Mouse (Mus musculus): ENCODE data around the gene Snd1. TPM values are rescaled to one million over a fixed set of nuclear protein-coding genes. Genes with fewer than 3 reads are reported as not detected.

Snd1 gene
- total RNA-seq (2012; rRNA removed) (288 and 377 TPM in 2 replicates), total RNA-seq (2014; rRNA removed) (80.1 and 83.7 TPM in 2 replicates), polyA plus RNA-seq (2012; ENCODE audit: insufficient read length, low read depth) (197 and 210 TPM in 2 replicates)

DNA sequence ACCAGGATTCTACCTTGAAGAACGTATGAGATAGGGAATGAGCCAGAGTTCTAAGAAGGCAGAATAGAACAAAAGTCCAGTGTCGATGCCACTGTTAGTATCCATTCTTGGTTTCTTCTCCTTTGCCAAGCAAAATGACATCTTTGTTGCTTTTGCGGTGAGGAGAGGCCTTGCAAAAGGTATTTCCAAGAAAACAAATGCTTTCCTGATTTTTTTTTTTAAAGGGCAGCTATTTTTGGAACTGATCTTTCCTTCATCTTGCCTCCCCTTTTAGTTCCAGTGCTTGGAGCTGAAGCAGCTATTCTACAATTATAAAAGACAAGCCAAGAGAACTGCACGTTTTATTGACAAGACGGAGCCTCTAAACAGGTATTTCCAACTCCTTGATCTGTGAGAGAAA lies at the start of gene Snd1:
Snd1 (plus strand) TSS at position 301 of the 400 bp plus-strand sequence.
- H3K36me3 ChIP-seq (replicated peaks in 1 of 2; ENCODE audit: control insufficient read depth in 1 of 2, insufficient read depth in 1 of 2, low read length in 1 of 2), result no peaks in the 10 kb centered on the region
- no peaks in the 10 kb centered on the region for H3K9me3 ChIP-seq (replicated peaks; ENCODE audit: low read length)
- H3K4me2 ChIP-seq (ENCODE audit: insufficient read depth, low read depth, poor library complexity, severe bottlenecking), result no peak within 1 kb of the TSS
- TF ChIP-seq TBP (conservative IDR thresholded peaks at IDR 0.05; ENCODE audit: low read depth, low read length) (no peak), POLR2A (IDR thresholded peaks at IDR 0.05; ENCODE audit: low read depth, low read length) (no peak), ZKSCAN1 (IDR thresholded peaks at IDR 0.05; ENCODE audit: borderline replicate concordance, low read depth, low read length) (no peak), EP300 (IDR thresholded peaks at IDR 0.05; ENCODE audit: low read length) (no peak), NRF1 (IDR thresholded peaks at IDR 0.05; ENCODE audit: low read depth, low read length) (no peak), NELFE (IDR thresholded peaks at IDR 0.05; ENCODE audit: low read depth, low read length) (no peak), JUND (conservative IDR thresholded peaks at IDR 0.05; ENCODE audit: low read depth, low read length) (no peak), IRF4 (IDR thresholded peaks at IDR 0.05; ENCODE audit: low read depth, low read length) (no peak), MAFK (IDR thresholded peaks at IDR 0.05; ENCODE audit: insufficient replicate concordance, low read length) (no peak), GABPA (IDR thresholded peaks at IDR 0.05; ENCODE audit: insufficient replicate concordance, low read depth, low read length) (no peak), ETS1 (conservative IDR thresholded peaks at IDR 0.05; ENCODE audit: low read depth, low read length) (no peak), RCOR1 (conservative IDR thresholded peaks at IDR 0.05; ENCODE audit: low read depth, low read length) (no peak), UBTF (IDR thresholded peaks at IDR 0.05; ENCODE audit: low read depth, low read length) (no peak), RAD21 (IDR thresholded peaks at IDR 0.05; ENCODE audit: low read depth, low read length) (no peak)
- no peak within 1 kb of the TSS for H3K4me3 ChIP-seq (replicated peaks in 1 of 3; ENCODE audit: low read depth in 2 of 3, low read length in 2 of 3, poor library complexity in 1 of 3)
- no peak for DNase-seq (ENCODE audit: extremely low read depth)
- no peak within 1 kb of the TSS for H3K9ac ChIP-seq (ENCODE audit: insufficient read depth, low read depth)
- in situ Hi-C loops (cut with MboI; ENCODE audit: low pct_ligation_motif_present, low pct_unique_long_range_greater_than_20kb, low sequenced_read_pairs), result no loop called here
- H3K27ac ChIP-seq (ENCODE audit: insufficient read depth, low read depth), result no peak within 1 kb of the TSS
- H3K4me1 ChIP-seq (ENCODE audit: control insufficient read depth in 1 of 2, insufficient read depth in 2 of 2), result peaks cover 0 to 8% of the 10 kb centered on the region in 2 experiments; a peak in 2 of 4 replicates
- H3K79me2 ChIP-seq (replicated peaks; ENCODE audit: control insufficient read depth, extremely low read depth, insufficient read depth, poor library complexity, severe bottlenecking), result no peaks in the 10 kb centered on the region
- dilution Hi-C loops (cut with MboI; ENCODE audit: extremely low pct_ligation_motif_present, extremely low pct_unique_long_range_greater_than_20kb, low sequenced_read_pairs), result no loop called here
- no peaks in the 10 kb centered on the region for H3K27me3 ChIP-seq (replicated peaks)

DNA sequence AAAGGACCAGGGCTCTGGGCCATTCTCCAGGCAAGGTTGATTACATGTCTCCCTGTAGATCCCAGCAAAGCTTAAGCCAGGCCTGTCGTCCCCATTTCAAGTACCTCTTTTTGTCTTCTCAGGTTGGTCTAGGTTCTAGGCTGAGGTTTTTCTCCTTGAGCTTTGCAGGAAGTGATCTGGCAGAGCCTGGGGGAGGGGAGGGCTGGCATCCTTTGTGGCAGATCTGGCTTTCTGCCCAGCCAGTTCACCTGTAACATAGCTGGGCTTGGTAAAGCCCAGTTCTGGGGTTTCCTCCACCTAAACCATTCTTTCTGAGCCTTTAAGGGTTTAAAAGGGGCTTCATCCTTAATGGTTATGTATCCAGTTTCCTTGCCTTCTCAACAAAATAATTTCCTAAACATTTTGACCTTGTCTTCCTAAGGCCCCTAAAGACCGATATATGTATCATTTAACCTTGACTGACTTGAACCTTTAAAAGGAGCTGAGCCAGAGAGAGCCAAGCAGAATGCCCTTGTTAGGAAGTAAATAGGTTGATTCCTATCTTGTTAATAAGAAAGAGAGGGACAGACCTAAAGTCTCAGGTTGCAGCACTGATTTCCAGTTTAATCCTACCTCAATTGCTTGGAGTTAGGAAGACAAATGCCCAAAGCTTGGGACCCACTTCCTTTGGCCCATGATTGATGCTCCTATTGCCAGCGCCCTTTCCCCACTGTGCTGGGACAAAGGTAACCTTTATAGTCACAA lies 47.7 kb upstream of the Snd1 start, which contains the start of gene Fscn3:
Fscn3 (plus strand) TSS at position 694 of the 744 bp plus-strand sequence.
- dilution Hi-C loops (cut with MboI; ENCODE audit: extremely low pct_ligation_motif_present, extremely low pct_unique_long_range_greater_than_20kb, low sequenced_read_pairs), result no loop called here

More for the DNA sequence above, 47.7 kb upstream of the Snd1 start, which contains the start of gene Fscn3:
- Histone ChIP-seq H3K4me1 (ENCODE audit: control insufficient read depth in 1 of 2, insufficient read depth in 2 of 2) (peaks cover 4 to 27% of the 10 kb centered on the region in 2 experiments), H3K27ac (ENCODE audit: insufficient read depth, low read depth) (no peak within 1 kb of the TSS), H3K4me2 (ENCODE audit: insufficient read depth, low read depth, poor library complexity, severe bottlenecking) (no peak within 1 kb of the TSS), H3K4me3 (replicated peaks in 1 of 3; ENCODE audit: low read depth in 2 of 3, low read length in 2 of 3, poor library complexity in 1 of 3) (no peak within 1 kb of the TSS), H3K9ac (ENCODE audit: insufficient read depth, low read depth) (no peak within 1 kb of the TSS), H3K36me3 (replicated peaks in 1 of 2; ENCODE audit: control insufficient read depth in 1 of 2, insufficient read depth in 1 of 2, low read length in 1 of 2) (peaks cover 13 to 35% of the 10 kb centered on the region in 2 experiments), H3K9me3 (replicated peaks; ENCODE audit: low read length) (no peaks in the 10 kb centered on the region), H3K79me2 (replicated peaks; ENCODE audit: control insufficient read depth, extremely low read depth, insufficient read depth, poor library complexity, severe bottlenecking) (no peaks in the 10 kb centered on the region), H3K27me3 (replicated peaks) (no peaks in the 10 kb centered on the region)
- no peak for DNase-seq (ENCODE audit: extremely low read depth)
- TF ChIP-seq KAT2A (IDR thresholded peaks at IDR 0.05; ENCODE audit: insufficient replicate concordance, low read length), result no peak
- TF ChIP-seq USF2 (conservative IDR thresholded peaks at IDR 0.05; ENCODE audit: low read depth, low read length), result no peak
- TF ChIP-seq NELFE (IDR thresholded peaks at IDR 0.05; ENCODE audit: low read depth, low read length), result no peak
- TF ChIP-seq CHD2 (IDR thresholded peaks at IDR 0.05; ENCODE audit: low read length), result no peak
- no peak for TF ChIP-seq MXI1 (IDR thresholded peaks at IDR 0.05; ENCODE audit: low read depth, low read length)
- no peak for TF ChIP-seq RCOR1 (conservative IDR thresholded peaks at IDR 0.05; ENCODE audit: low read depth, low read length)
- TF ChIP-seq POLR2A (IDR thresholded peaks at IDR 0.05; ENCODE audit: low read depth, low read length), result no peak
- no peak for TF ChIP-seq POLR2AphosphoS2 (IDR thresholded peaks at IDR 0.05; ENCODE audit: low read depth, low read length)
- TF ChIP-seq HCFC1 (IDR thresholded peaks at IDR 0.05; ENCODE audit: low read depth, low read length), result no peak
- in situ Hi-C loops (cut with MboI; ENCODE audit: low pct_ligation_motif_present, low pct_unique_long_range_greater_than_20kb, low sequenced_read_pairs), result no loop called here
